Mouse (Mus musculus): ENCODE measurements around the gene Itga2.

DNA sequence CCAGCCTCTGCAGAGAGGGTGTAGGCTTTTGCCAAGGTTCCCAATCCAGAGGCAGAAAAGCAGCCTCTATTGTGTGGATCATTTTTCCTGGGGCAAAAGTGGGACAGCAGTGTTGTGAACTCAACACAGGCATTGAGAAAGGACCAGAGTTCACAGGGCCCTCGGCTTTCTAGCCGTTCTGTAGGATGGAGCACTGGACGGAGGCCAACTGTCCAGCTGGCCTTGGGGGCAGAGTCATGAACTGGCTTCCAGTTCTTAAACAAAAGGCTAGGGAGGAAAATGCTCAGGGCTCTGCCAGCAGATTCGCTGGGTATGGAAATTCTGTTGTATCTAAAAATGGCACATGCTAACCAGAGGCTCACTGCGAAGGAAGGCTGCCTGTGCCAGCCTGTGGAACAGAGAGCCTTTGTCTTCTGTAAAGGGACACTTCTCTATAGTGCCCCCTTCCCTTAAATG lies 93.3 kb downstream of the Itga2 start:
- TF ChIP-seq POLR2A (IDR thresholded peaks at IDR 0.05; ENCODE audit: insufficient read depth, low read depth, low read length), result no peak
- no peak for TF ChIP-seq CTCF (IDR thresholded peaks at IDR 0.05)
- TF ChIP-seq EP300 (IDR thresholded peaks at IDR 0.05; ENCODE audit: insufficient read depth, low read depth, low read length), result no peak
